Mouse (Mus musculus): ENCODE results near the gene Aff3.

Gene Aff3

GRCm38 (mm10) chr1:38658376-38658775 lies 6.4 kb downstream of the Aff3 start:
- DNase-seq (ENCODE audit: low read depth, low spot score) = no peak

DNA sequence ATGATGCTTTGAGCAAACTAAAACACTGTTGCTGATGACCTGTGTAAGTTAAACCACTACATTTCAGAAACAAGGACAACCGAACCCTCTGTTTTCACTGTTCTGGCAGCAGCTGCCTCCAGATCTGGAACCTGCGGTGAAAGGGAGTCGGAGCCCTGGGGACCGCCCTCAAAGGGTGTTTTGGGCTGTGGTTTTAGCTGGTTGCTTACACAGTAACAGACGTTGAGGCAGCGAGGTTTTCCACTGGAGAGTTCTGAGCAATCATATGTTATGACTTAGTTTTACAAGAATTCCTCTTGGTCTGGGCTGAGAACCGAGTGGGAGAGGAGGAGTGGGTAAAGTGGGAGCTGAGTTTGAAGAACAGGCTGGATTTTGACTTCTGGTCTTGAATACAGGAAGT lies 7.1 kb downstream of the Aff3 start:
- no peak for DNase-seq (ENCODE audit: low read depth, low spot score)

- DNase-seq (ENCODE audit: low read depth, low spot score) = no peak
Observed at GRCm38 (mm10) chr1:38654981-38655540, 9.7 kb downstream of the Aff3 start.

DNA sequence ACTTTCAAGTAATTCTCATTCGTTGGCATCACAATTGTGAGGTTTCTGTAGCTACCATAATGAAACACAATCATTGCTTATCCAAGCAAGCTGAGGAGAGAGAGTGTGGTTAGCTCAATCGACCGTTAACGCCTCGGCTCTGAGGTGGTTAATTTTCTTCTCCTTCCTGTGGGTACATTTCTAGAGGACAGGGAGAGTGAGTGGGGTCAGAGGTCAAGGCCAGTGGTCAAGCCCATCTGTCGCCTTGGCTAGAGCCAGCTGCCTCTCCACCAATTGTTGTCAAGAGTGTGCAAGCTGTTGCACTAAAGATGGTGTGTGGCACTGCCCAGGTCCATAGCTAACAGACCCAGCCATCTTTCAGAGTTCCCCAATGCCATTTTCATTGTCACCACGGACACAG lies 14.7 kb downstream of the Aff3 start:
- no peak for DNase-seq (ENCODE audit: low read depth, low spot score)

- no peak for DNase-seq (ENCODE audit: low read depth, low spot score)
Observed at GRCm38 (mm10) chr1:38649174-38649573, 15.6 kb downstream of the Aff3 start.

DNA sequence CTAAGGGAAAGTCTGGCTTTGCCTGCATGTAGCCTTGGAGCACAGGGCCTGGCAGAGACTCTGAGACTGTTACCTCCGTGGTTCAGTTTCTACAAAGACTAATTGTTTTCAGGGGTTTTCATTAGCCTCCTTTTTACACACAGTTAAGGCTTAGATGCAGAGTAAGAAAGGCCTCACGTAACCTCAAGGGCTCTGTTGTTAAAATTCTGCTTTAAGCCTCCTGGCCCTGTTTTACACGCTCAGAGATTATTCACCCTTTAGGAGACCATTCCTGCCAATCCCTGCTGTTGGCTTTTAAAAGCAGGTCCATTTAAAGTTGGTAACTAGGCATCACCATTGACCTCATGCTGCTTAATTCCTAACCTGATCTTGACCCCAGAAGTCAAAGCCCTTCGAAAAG lies 22.5 kb downstream of the Aff3 start:
- no peak for DNase-seq (ENCODE audit: low read depth, low spot score)

DNA sequence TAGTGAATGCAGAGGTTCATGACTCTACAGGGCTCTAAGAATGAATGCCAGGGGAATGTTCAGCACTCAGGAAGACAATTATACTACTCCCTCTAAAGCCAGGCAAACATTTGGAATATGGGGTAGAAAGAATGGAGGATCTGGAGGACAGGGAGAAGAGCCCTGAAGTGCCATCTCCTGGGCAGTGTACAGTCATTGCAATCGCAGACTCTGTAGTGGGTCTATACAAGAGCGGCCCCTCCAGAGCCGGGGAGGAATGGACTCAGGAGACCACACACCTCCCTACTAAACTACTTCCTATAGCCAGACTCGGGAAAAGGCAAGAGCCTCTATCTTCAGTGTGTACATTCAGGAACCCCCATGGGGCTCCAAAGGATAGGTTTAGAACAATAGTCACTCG lies 25.1 kb downstream of the Aff3 start:
- DNase-seq (ENCODE audit: low read depth, low spot score) = no peak

GRCm38 (mm10) chr1:38635596-38635995 lies 29.2 kb downstream of the Aff3 start:
- DNase-seq (ENCODE audit: low read depth, low spot score) = no peak

- no peak for DNase-seq (ENCODE audit: low read depth, low spot score)
Observed at GRCm38 (mm10) chr1:38634081-38634480, 30.7 kb downstream of the Aff3 start.

GRCm38 (mm10) chr1:38632461-38633180 lies 32.1 kb downstream of the Aff3 start:
- no peak for DNase-seq (ENCODE audit: low read depth, low spot score)

GRCm38 (mm10) chr1:38631501-38632279 lies 33.1 kb downstream of the Aff3 start:
- no peak for DNase-seq (ENCODE audit: low read depth, low spot score)

- DNase-seq (ENCODE audit: low read depth, low spot score) = no peak
Observed at GRCm38 (mm10) chr1:38628901-38629585, 35.7 kb downstream of the Aff3 start.

GRCm38 (mm10) chr1:38628426-38628825 lies 36.3 kb downstream of the Aff3 start:
- no peak for DNase-seq (ENCODE audit: low read depth, low spot score)

DNA sequence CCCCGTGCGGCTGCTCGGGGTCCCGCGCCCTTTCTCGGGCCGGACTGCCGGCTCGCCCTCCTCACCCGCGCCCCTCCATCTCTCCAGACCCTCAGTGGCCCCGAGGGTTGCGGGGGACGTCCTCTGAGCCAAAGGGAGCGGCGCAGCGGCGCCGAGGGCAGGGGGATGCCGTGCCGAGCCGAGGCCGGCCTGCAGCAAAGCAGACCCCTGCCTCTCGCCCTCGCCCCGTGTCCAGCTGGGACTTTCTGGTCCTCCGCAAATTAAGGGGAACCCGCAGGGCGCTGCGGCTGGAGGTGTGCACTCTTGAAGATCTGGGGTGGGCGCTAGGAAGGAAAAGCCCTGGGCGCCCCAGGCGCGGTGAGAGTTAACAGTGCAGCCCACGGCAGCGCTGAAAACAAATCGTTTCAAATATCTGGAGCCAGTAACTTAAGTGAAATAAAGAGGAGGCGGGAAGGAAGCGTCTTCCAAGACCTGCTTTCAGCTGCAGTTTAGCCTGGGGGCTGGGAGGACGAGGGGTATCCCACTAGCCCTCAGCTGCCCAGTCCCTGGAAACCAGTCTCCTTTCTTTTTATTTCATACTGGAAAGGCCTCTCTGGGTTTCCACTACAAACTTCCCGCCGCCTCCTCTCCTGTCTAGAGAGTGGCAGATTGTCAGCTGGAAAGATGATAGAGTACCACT lies 36.9 kb downstream of the Aff3 start:
- no peak for DNase-seq (ENCODE audit: low read depth, low spot score)

GRCm38 (mm10) chr1:38626739-38627661 lies 37.8 kb downstream of the Aff3 start:
- no peak for DNase-seq (ENCODE audit: low read depth, low spot score)

GRCm38 (mm10) chr1:38626388-38626738 lies 38.4 kb downstream of the Aff3 start:
- DNase-seq (ENCODE audit: low read depth, low spot score) = no peak

GRCm38 (mm10) chr1:38621840-38622239 lies 42.9 kb downstream of the Aff3 start:
- DNase-seq (ENCODE audit: low read depth, low spot score) = no peak

GRCm38 (mm10) chr1:38620401-38620800 lies 44.4 kb downstream of the Aff3 start:
- DNase-seq (ENCODE audit: low read depth, low spot score) = no peak

- DNase-seq (ENCODE audit: low read depth, low spot score) = no peak
Observed at GRCm38 (mm10) chr1:38606741-38607140, 58.0 kb downstream of the Aff3 start.

- no peak for DNase-seq (ENCODE audit: low read depth, low spot score)
Observed at GRCm38 (mm10) chr1:38605426-38605825, 59.3 kb downstream of the Aff3 start.

- DNase-seq (ENCODE audit: low read depth, low spot score) = no peak
Observed at GRCm38 (mm10) chr1:38604611-38605010, 60.1 kb downstream of the Aff3 start.

Measured in brain, embryonic 18.5 days (tissue).